Mouse (Mus musculus): ENCODE results near the gene Tdrd1.

Tdrd1 gene

GRCm38 (mm10) chr19:56904095-56904494 is 78.1 kb downstream of the Tdrd1 start:
- in situ Hi-C loops (cut with MboI; ENCODE audit: unreplicated experiment in 2 of 2), result loop anchor here in 1 of 2 experiments (25.0 kb wide), 1 partner anchor 408 kb away; the partner anchor contains the start of gene Ablim1

- in situ Hi-C loops (cut with MboI; ENCODE audit: unreplicated experiment in 2 of 2), result loop anchor here (5.0 to 25.0 kb wide), 3 partner anchors 407 to 483 kb away; partner anchors contain the start of gene Ablim1 (in 1 of the 2)
Measured at GRCm38 (mm10) chr19:56905395-56905794, 79.4 kb downstream of the Tdrd1 start.

GRCm38 (mm10) chr19:56907850-56908249 is 81.8 kb downstream of the Tdrd1 start:
- in situ Hi-C loops (cut with MboI; ENCODE audit: unreplicated experiment in 2 of 2), result loop anchor here (5.0 to 25.0 kb wide), 3 partner anchors 404 to 486 kb away; partner anchors contain the start of gene Ablim1 (in 1 of the 2)

GRCm38 (mm10) chr19:56908472-56909270 is 82.7 kb downstream of the Tdrd1 start:
- in situ Hi-C loops (cut with MboI; ENCODE audit: unreplicated experiment in 2 of 2), result loop anchor here (5.0 to 25.0 kb wide), 3 partner anchors 404 to 486 kb away; partner anchors contain the start of gene Ablim1 (in 1 of the 2)

- in situ Hi-C loops (cut with MboI; ENCODE audit: unreplicated experiment in 2 of 2), result loop anchor here (10.0 to 25.0 kb wide), 2 partner anchors 402 to 734 kb away; partner anchors contain the start of gene Ablim1 (in 1 of the 2)
Measured at GRCm38 (mm10) chr19:56910561-56910960, 84.6 kb downstream of the Tdrd1 start.

- in situ Hi-C loops (cut with MboI; ENCODE audit: unreplicated experiment in 2 of 2), result loop anchor here (10.0 to 25.0 kb wide), 2 partner anchors 399 to 731 kb away; partner anchors contain the start of gene Ablim1 (in 1 of the 2)
Measured at GRCm38 (mm10) chr19:56913761-56914160, 87.8 kb downstream of the Tdrd1 start.

- in situ Hi-C loops (cut with MboI; ENCODE audit: unreplicated experiment in 2 of 2), result loop anchor here (5.0 to 25.0 kb wide), 3 partner anchors 238 to 730 kb away; partner anchors contain the start of gene Ablim1 (in 1 of the 2)
Measured at GRCm38 (mm10) chr19:56914658-56915057, 88.6 kb downstream of the Tdrd1 start.

GRCm38 (mm10) chr19:56915084-56915483 is 89.1 kb downstream of the Tdrd1 start:
- in situ Hi-C loops (cut with MboI; ENCODE audit: unreplicated experiment in 2 of 2), result loop anchor here (5.0 to 25.0 kb wide), 3 partner anchors 237 to 730 kb away; partner anchors contain the start of gene Ablim1 (in 1 of the 2)

All from v-Abl transformed pro-B cells (cell line).